In the genomic region with DNA sequence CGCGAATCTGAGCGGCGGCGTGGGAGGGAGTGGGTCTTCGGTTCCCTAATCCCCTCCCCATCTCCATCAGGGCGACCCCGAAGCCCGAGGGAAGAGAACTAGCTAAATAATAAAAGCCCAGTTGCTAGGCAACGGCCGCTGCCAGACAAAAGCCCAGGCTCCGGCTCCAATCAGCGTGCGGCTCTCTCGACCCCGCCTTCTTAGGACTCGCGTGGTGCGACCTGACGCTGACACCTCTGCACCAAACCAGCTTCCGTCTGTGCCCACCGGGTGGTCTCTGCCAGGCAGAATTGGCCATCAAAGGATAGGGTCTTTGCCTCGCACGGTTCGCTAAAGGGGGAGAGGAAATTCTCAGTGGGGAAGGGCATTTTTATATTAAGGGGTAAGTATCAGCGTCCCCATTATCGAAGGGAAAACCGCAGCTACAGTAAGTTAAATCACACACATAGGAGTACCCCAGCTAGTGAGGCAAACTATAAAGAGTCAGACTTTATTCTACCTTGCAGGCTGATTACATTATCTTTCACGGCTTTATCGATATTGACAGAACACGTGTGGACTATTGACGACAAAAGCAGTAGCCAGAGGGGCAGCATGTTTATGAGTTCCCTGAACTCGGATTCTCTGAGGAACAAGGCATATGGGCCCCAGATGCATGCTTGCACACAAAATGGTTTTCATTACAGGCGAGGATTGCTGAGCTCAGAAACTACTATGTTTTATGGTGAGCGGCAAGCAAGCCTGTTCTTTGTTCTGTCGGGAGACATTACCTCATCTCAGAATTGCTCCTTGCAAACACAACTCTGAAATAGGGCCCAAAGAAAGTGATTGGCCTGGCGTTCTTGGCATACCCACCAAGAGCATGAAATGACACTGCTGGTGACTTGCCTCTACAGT, we compare ENCODE assay signal across 8 mouse cellular contexts. TPM values are rescaled to one million over a fixed set of nuclear protein-coding genes. Genes with fewer than 3 reads are reported as not detected.
DNase-seq lines count a peak whose midpoint lies in the region; ATAC-seq and TF ChIP-seq lines count a peak whose summit lies in the region.

A gene (plus strand): TSS at position 183 of the 897 bp plus-strand sequence.

- DNase-seq in MEL (ENCODE audit: low read depth, low spot score), result peak; percentile 94
- peak; percentile 94 for DNase-seq in cerebellum, adult 11-12 months
- peak; percentile 97 for DNase-seq in forelimb bud, embryonic 11.5 days (ENCODE audit: low read depth, low spot score)
- DNase-seq in heart, postnatal 4 days, result peak; percentile 92
- peak; percentile 90 to 95 for DNase-seq in layer of hippocampus, adult 2 months (ENCODE audit: low spot score in 2 of 2)
- DNase-seq in lung, adult 2 months, result peak; percentile 85
- peak; percentile 95 for DNase-seq in testis, postnatal 14 days (ENCODE audit: low spot score)

- peak; percentile 76 for ATAC-seq in neutrophil, adult 5-6 weeks (ENCODE audit: extremely low read depth, insufficient number of reproducible peaks, low FRiP score, poor library complexity, severe bottlenecking)

- no peaks in the 10 kb centered on the region for H3K9me3 ChIP-seq in MEL (replicated peaks; ENCODE audit: insufficient read depth, low read length)

- H3K4me1 ChIP-seq in MEL (ENCODE audit: control insufficient read depth in 1 of 2, insufficient read depth in 2 of 2, low read length in 2 of 2), result peaks cover 2 to 15% of the 10 kb centered on the region in 2 experiments; a peak in 3 of 4 replicates
- H3K4me1 ChIP-seq in lung, adult 2 months (ENCODE audit: control insufficient read depth, insufficient read depth, low read length), result no peaks in the 10 kb centered on the region

- no peak within 1 kb of the TSS for H3K27ac ChIP-seq in MEL (ENCODE audit: control insufficient read depth, low read depth, low read length)
- peak within 1 kb of the TSS; percentile 100 for H3K27ac ChIP-seq in layer of hippocampus, adult 2 months

- no peak for TF ChIP-seq POLR2A in MEL (IDR thresholded peaks at IDR 0.05; ENCODE audit: control insufficient read depth in 1 of 2, insufficient read depth in 1 of 2, low read depth in 1 of 2, low read length in 2 of 2, poor library complexity in 1 of 2)
- no peak for TF ChIP-seq POLR2A in lung, adult 2 months (IDR thresholded peaks at IDR 0.05; ENCODE audit: borderline replicate concordance, extremely low read depth, low read depth, low read length)

- no peaks in the 10 kb centered on the region for H3K27me3 ChIP-seq in MEL (ENCODE audit: control insufficient read depth in 1 of 2, insufficient read depth in 2 of 2, low read length in 2 of 2)

- no peak for TF ChIP-seq RAD21 in MEL (IDR thresholded peaks at IDR 0.05; ENCODE audit: low read depth, low read length)

- peaks cover 2% of the 10 kb centered on the region; the same call in 1 of the 2 replicates for H3K79me2 ChIP-seq in MEL (ENCODE audit: control insufficient read depth, insufficient read depth, low read length, poor library complexity)

- TF ChIP-seq EP300 in MEL (IDR thresholded peaks at IDR 0.05; ENCODE audit: low read depth in 1 of 2, low read length in 2 of 2), result no peak

- 8% methylated on average over 37 of the region's 37 CpGs for WGBS in lung, adult 2 months

- H3K9ac ChIP-seq in MEL (ENCODE audit: control insufficient read depth, low read depth, low read length, poor library complexity, severe bottlenecking), result peak within 1 kb of the TSS; percentile 85

- no peak for TF ChIP-seq CTCF in MEL (IDR thresholded peaks at IDR 0.05 in 2 of 3, conservative IDR thresholded peaks at IDR 0.05 in 1 of 3; ENCODE audit: control insufficient read depth in 1 of 3, insufficient read depth in 1 of 3, low read depth in 2 of 3, low read length in 3 of 3, poor library complexity in 1 of 3, severe bottlenecking in 1 of 3)
- TF ChIP-seq CTCF in layer of hippocampus, adult 2 months (conservative IDR thresholded peaks at IDR 0.05), result no peak
- no peak for TF ChIP-seq CTCF in lung, adult 2 months (IDR thresholded peaks at IDR 0.05; ENCODE audit: insufficient read depth, low read length)

- H3K4me3 ChIP-seq in MEL (ENCODE audit: control insufficient read depth in 1 of 2, insufficient read depth in 1 of 2, low read depth in 2 of 2, low read length in 2 of 2), result peak within 1 kb of the TSS; percentile 54 to 94
- H3K4me3 ChIP-seq in layer of hippocampus, adult 2 months, result peak within 1 kb of the TSS; percentile 94
- peak within 1 kb of the TSS; percentile 90 for H3K4me3 ChIP-seq in lung, adult 2 months (replicated peaks; ENCODE audit: extremely low read depth, low read depth, low read length)

- H3K36me3 ChIP-seq in MEL (ENCODE audit: control insufficient read depth in 1 of 2, insufficient read depth in 2 of 2, low read length in 2 of 2), result peaks cover 0 to 15% of the 10 kb centered on the region in 2 experiments; a peak in 2 of 4 replicates

TF ChIP-seq in MEL, 35 proteins besides CTCF, POLR2A, EP300 and RAD21:
- TF ChIP-seq POLR2AphosphoS5 (IDR thresholded peaks at IDR 0.05; ENCODE audit: borderline replicate concordance, low read depth, low read length) (no peak), SMC3 (IDR thresholded peaks at IDR 0.05; ENCODE audit: low read depth, low read length) (no peak), NRF1 (IDR thresholded peaks at IDR 0.05; ENCODE audit: insufficient read depth, low read depth, low read length, poor library complexity, severe bottlenecking) (no peak), MXI1 (IDR thresholded peaks at IDR 0.05; ENCODE audit: low read depth, low read length) (peak; percentile 84), TBP (IDR thresholded peaks at IDR 0.05; ENCODE audit: low read depth, low read length) (0 out of 2 replicates have a peak, but pooled peaks have one; percentile 35), SIN3A (IDR thresholded peaks at IDR 0.05; ENCODE audit: low read length) (peak; percentile 62; the same call in 1 of the 2 replicates), ZC3H11A (IDR thresholded peaks at IDR 0.05; ENCODE audit: low read depth, low read length) (no peak), ZNF384 (IDR thresholded peaks at IDR 0.05; ENCODE audit: low read depth, low read length) (no peak), GATA1 (IDR thresholded peaks at IDR 0.05; ENCODE audit: low read depth, low read length) (no peak)

RNA-seq across cellular contexts. Expression of the gene that starts here (rescaled TPM):
- total RNA-seq in MEL (2012; rRNA removed), result not detected in 2 replicates
- polyA plus RNA-seq in MEL (2012; ENCODE audit: insufficient read depth in 1 of 2, insufficient read length in 2 of 2, low read depth in 1 of 2, low replicate concordance in 2 of 2, missing spikeins in 1 of 2), result not detected
- total RNA-seq in heart, postnatal 4 days (2021), result 1 to 10 TPM; 8.8 to 9.5 TPM
- total RNA-seq in layer of hippocampus, adult 2 months (2021), result 10 to 100 TPM in 1 of 2 experiments, 1 to 10 TPM in 1; 9.4 to 10.0 TPM
- polyA plus RNA-seq in lung, adult 2 months (2012; rRNA removed), result 47.6 and 54.4 TPM in 2 replicates
- total RNA-seq in neutrophil, adult 5-6 weeks (2017), result 60.0 and 64.5 TPM in 2 replicates

Comparison
In these comparisons a context has a peak if more than half of its experiments do, and no peak if none do; other contexts are left out.
1. RNA of the gene that starts here (polyA plus RNA-seq): 47.6 to 54.4 TPM in lung, adult 2 months; not detected in MEL; every median in the first group is over 10 times any median in the second.
2. Peak in DNase-seq, H3K4me3 ChIP-seq and H3K9ac ChIP-seq in MEL; RNA of the gene not detected or under 1 TPM.
3. Peak in every context shown above with its lines, with median percentiles within 50 percentile points of each other: DNase-seq and H3K4me3 ChIP-seq.